Mouse (Mus musculus): ENCODE data around the gene Rxfp4.

DNA sequence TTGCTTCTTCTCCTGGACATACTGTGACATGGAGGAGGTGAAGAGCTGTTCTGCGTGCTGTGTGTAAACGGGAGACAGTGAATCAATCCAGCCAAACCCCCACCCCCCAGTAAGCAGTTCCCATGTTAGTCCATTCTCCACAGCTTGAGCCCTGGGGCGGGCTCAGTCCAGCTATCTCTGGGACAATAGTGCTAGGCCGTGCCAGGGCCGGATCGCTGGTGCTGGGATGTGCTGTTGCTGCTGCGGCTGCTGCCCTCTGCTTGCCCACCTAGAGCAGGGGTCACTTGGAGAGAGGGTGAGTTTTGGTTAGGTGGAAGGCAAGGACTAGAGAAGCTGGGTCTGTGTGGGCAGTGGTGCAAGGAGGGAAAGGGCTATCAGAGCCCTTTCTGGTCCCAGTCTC lies 26.6 kb downstream of the Rxfp4 start:
- TF ChIP-seq CTCF (conservative IDR thresholded peaks at IDR 0.05; ENCODE audit: low read length): no peak
- no peak for TF ChIP-seq NANOG (IDR thresholded peaks at IDR 0.05; ENCODE audit: borderline replicate concordance, low read length)

Data from E14TG2a.4 (cell line).